Mouse (Mus musculus) ES-E14 (cell line): ENCODE measurements at regions not wholly inside any gene's neighbourhood (a gene's known extent, or its start where the extent isn't known, plus 50 kb on each side); places are given as distances from the start of the nearest gene placed in this dataset.

Source experiments
- CHD2 ChIP-seq: IDR thresholded peaks from 2 replicates; pipeline ENCODE4 v1.6.1; 2014; ENCODE audit warnings: mild to moderate bottlenecking, low read depth, low read length, inconsistent platforms
- HCFC1 ChIP-seq: IDR thresholded peaks from 2 replicates; pipeline ENCODE4 v1.6.1; 2012; ENCODE audit warnings: low read length, inconsistent platforms, borderline replicate concordance; ENCODE audit not compliant: insufficient read depth
- MAFK ChIP-seq: IDR thresholded peaks from 2 replicates; pipeline ENCODE4 v1.6.1; 2014; ENCODE audit warnings: mild to moderate bottlenecking, low read depth, low read length, inconsistent platforms; ENCODE audit not compliant: insufficient read depth
- ZC3H11A ChIP-seq: IDR thresholded peaks from 2 replicates; pipeline ENCODE4 v1.6.1; 2012; ENCODE audit warnings: low read depth, mild to moderate bottlenecking, inconsistent platforms, low read length, borderline replicate concordance
- ZNF384 ChIP-seq: IDR thresholded peaks from 2 replicates; pipeline ENCODE4 v1.6.1; 2012; ENCODE audit warnings: low read depth, low read length, inconsistent platforms

- TF ChIP-seq CHD2 (no peak), MAFK (no peak), ZNF384 (no peak), HCFC1 (no peak), ZC3H11A (no peak)
These were observed 127.5 kb upstream of the Pgrmc2 start for GRCm38 (mm10) chr3:41210333-41210732.
